Mouse (Mus musculus): ENCODE results near the gene Arl5a.

- TF ChIP-seq CTCF (IDR thresholded peaks at IDR 0.05; ENCODE audit: low read depth, low read length) (no peak), POLR2A (IDR thresholded peaks at IDR 0.05; ENCODE audit: borderline replicate concordance, low read depth, low read length) (no peak)
Measured at GRCm38 (mm10) chr2:52419295-52419694, 5.4 kb downstream of the Arl5a start.

All from bone marrow macrophage, adult 2 months (primary cell).